Mouse (Mus musculus): Measurements from ENCODE around the gene Syn3. TPM values are rescaled to one million over a fixed set of nuclear protein-coding genes. Genes with fewer than 3 reads are reported as not detected.

Syn3 gene
- polyA plus RNA-seq, 1 experiment from 2014 or later: 0.22 TPM

GRCm38 (mm10) chr10:86300293-86301116, 198.2 kb downstream of the Syn3 start, which contains the start of gene Timp3:
Gene Timp3, plus strand, starts transcription at chr10:86300372.
- peaks cover 8% of the 10 kb centered on the region for H3K4me1 ChIP-seq (ENCODE audit: control insufficient read depth, low read depth, low read length)
- H3K27me3 ChIP-seq (ENCODE audit: control insufficient read depth, insufficient read depth, low read depth, low read length): peaks cover 42% of the 10 kb centered on the region
- H3K27ac ChIP-seq (ENCODE audit: low read length): no peak within 1 kb of the TSS
- under 1% methylated on average over 65 of the region's 65 CpGs for WGBS (ENCODE audit: insufficient replicate concordance)
- H3K36me3 ChIP-seq (ENCODE audit: control insufficient read depth, insufficient read depth): no peaks in the 10 kb centered on the region
- peak within 1 kb of the TSS; percentile 36 for H3K9ac ChIP-seq (ENCODE audit: low read depth, low read length)
- no peaks in the 10 kb centered on the region for H3K9me3 ChIP-seq (replicated peaks; ENCODE audit: control insufficient read depth, low read length)
- ATAC-seq (ENCODE audit: low read depth): peak; percentile 59
- H3K4me3 ChIP-seq (ENCODE audit: low read depth, low read length): peak within 1 kb of the TSS; percentile 52
- peak within 1 kb of the TSS; percentile 67 for H3K4me2 ChIP-seq (ENCODE audit: low read depth, low read length)

GRCm38 (mm10) chr10:86299795-86300194, 198.9 kb downstream of the Syn3 start:
- ATAC-seq (ENCODE audit: low read depth): no peak
- Histone ChIP-seq H3K36me3 (ENCODE audit: control insufficient read depth, insufficient read depth) (no peaks in the 10 kb centered on the region), H3K9ac (ENCODE audit: low read depth, low read length) (peak overlapping the region; percentile 36; the same call in 1 of the 2 replicates), H3K4me2 (ENCODE audit: low read depth, low read length) (peak overlapping the region; percentile 67), H3K27me3 (ENCODE audit: control insufficient read depth, insufficient read depth, low read depth, low read length) (peaks cover 42% of the 10 kb centered on the region), H3K27ac (ENCODE audit: low read length) (no peak overlapping the region), H3K4me3 (ENCODE audit: low read depth, low read length) (peak overlapping the region; percentile 52; the same call in 1 of the 2 replicates), H3K4me1 (ENCODE audit: control insufficient read depth, low read depth, low read length) (peaks cover 8% of the 10 kb centered on the region), H3K9me3 (replicated peaks; ENCODE audit: control insufficient read depth, low read length) (no peaks in the 10 kb centered on the region)
- WGBS (ENCODE audit: insufficient replicate concordance): 30% methylated on average over 6 of the region's 6 CpGs

- peaks cover 8% of the 10 kb centered on the region for H3K4me1 ChIP-seq (ENCODE audit: control insufficient read depth, low read depth, low read length)
- WGBS (ENCODE audit: insufficient replicate concordance): 62% methylated on average over 6 of the region's 6 CpGs
- H3K9me3 ChIP-seq (replicated peaks; ENCODE audit: control insufficient read depth, low read length): no peaks in the 10 kb centered on the region
- H3K36me3 ChIP-seq (ENCODE audit: control insufficient read depth, insufficient read depth): no peaks in the 10 kb centered on the region
- no peak overlapping the region for H3K4me3 ChIP-seq (ENCODE audit: low read depth, low read length)
- H3K27ac ChIP-seq (ENCODE audit: low read length): no peak overlapping the region
- no peak overlapping the region for H3K4me2 ChIP-seq (ENCODE audit: low read depth, low read length)
- H3K9ac ChIP-seq (ENCODE audit: low read depth, low read length): no peak overlapping the region
- H3K27me3 ChIP-seq (ENCODE audit: control insufficient read depth, insufficient read depth, low read depth, low read length): peaks cover 42% of the 10 kb centered on the region
- ATAC-seq (ENCODE audit: low read depth): no peak
Measured at GRCm38 (mm10) chr10:86298326-86298725, 200.4 kb downstream of the Syn3 start.

GRCm38 (mm10) chr10:86297307-86297706, 201.4 kb downstream of the Syn3 start:
- no peak overlapping the region for H3K27ac ChIP-seq (ENCODE audit: low read length)
- H3K9me3 ChIP-seq (replicated peaks; ENCODE audit: control insufficient read depth, low read length): no peaks in the 10 kb centered on the region
- WGBS (ENCODE audit: insufficient replicate concordance): 56% methylated on average over 2 of the region's 2 CpGs
- no peaks in the 10 kb centered on the region for H3K36me3 ChIP-seq (ENCODE audit: control insufficient read depth, insufficient read depth)
- no peak for ATAC-seq (ENCODE audit: low read depth)
- no peak overlapping the region for H3K4me3 ChIP-seq (ENCODE audit: low read depth, low read length)
- H3K4me1 ChIP-seq (ENCODE audit: control insufficient read depth, low read depth, low read length): peaks cover 8% of the 10 kb centered on the region
- H3K9ac ChIP-seq (ENCODE audit: low read depth, low read length): no peak overlapping the region
- no peak overlapping the region for H3K4me2 ChIP-seq (ENCODE audit: low read depth, low read length)
- peaks cover 41% of the 10 kb centered on the region for H3K27me3 ChIP-seq (ENCODE audit: control insufficient read depth, insufficient read depth, low read depth, low read length)

- Histone ChIP-seq H3K27ac (ENCODE audit: low read length) (no peak overlapping the region), H3K9ac (ENCODE audit: low read depth, low read length) (no peak overlapping the region), H3K9me3 (replicated peaks; ENCODE audit: control insufficient read depth, low read length) (no peaks in the 10 kb centered on the region), H3K27me3 (ENCODE audit: control insufficient read depth, insufficient read depth, low read depth, low read length) (peaks cover 30% of the 10 kb centered on the region), H3K36me3 (ENCODE audit: control insufficient read depth, insufficient read depth) (no peaks in the 10 kb centered on the region), H3K4me1 (ENCODE audit: control insufficient read depth, low read depth, low read length) (peaks cover 8% of the 10 kb centered on the region), H3K4me3 (ENCODE audit: low read depth, low read length) (no peak overlapping the region), H3K4me2 (ENCODE audit: low read depth, low read length) (peak overlapping the region; percentile 35)
- 2% methylated on average over 14 of the region's 14 CpGs for WGBS (ENCODE audit: insufficient replicate concordance)
- peak; percentile 33; the same call in 1 of the 2 replicates for ATAC-seq (ENCODE audit: low read depth)
Measured at GRCm38 (mm10) chr10:86296111-86296510, 202.6 kb downstream of the Syn3 start.

GRCm38 (mm10) chr10:86295454-86296098, 203.1 kb downstream of the Syn3 start:
- no peak for ATAC-seq (ENCODE audit: low read depth)
- 12% methylated on average over 13 of the region's 13 CpGs for WGBS (ENCODE audit: insufficient replicate concordance)
- H3K27me3 ChIP-seq (ENCODE audit: control insufficient read depth, insufficient read depth, low read depth, low read length): peaks cover 24% of the 10 kb centered on the region

GRCm38 (mm10) chr10:86294599-86295365, 203.9 kb downstream of the Syn3 start:
- no peak overlapping the region for H3K9ac ChIP-seq (ENCODE audit: low read depth, low read length)
- no peak overlapping the region for H3K4me2 ChIP-seq (ENCODE audit: low read depth, low read length)
- no peaks in the 10 kb centered on the region for H3K9me3 ChIP-seq (replicated peaks; ENCODE audit: control insufficient read depth, low read length)
- no peaks in the 10 kb centered on the region for H3K4me1 ChIP-seq (ENCODE audit: control insufficient read depth, low read depth, low read length)
- H3K27me3 ChIP-seq (ENCODE audit: control insufficient read depth, insufficient read depth, low read depth, low read length): peaks cover 16% of the 10 kb centered on the region
- H3K27ac ChIP-seq (ENCODE audit: low read length): no peak overlapping the region
- WGBS (ENCODE audit: insufficient replicate concordance): 54% methylated on average over 10 of the region's 10 CpGs
- no peak for ATAC-seq (ENCODE audit: low read depth)
- no peaks in the 10 kb centered on the region for H3K36me3 ChIP-seq (ENCODE audit: control insufficient read depth, insufficient read depth)
- no peak overlapping the region for H3K4me3 ChIP-seq (ENCODE audit: low read depth, low read length)

More at GRCm38 (mm10) chr10:86295454-86296098, 203.1 kb downstream of the Syn3 start:
- Histone ChIP-seq H3K9me3 (replicated peaks; ENCODE audit: control insufficient read depth, low read length) (no peaks in the 10 kb centered on the region), H3K4me3 (ENCODE audit: low read depth, low read length) (no peak overlapping the region), H3K4me1 (ENCODE audit: control insufficient read depth, low read depth, low read length) (peaks cover 5% of the 10 kb centered on the region), H3K4me2 (ENCODE audit: low read depth, low read length) (peak overlapping the region; percentile 35), H3K9ac (ENCODE audit: low read depth, low read length) (no peak overlapping the region), H3K27ac (ENCODE audit: low read length) (no peak overlapping the region), H3K36me3 (ENCODE audit: control insufficient read depth, insufficient read depth) (no peaks in the 10 kb centered on the region)

- Histone ChIP-seq H3K9ac (ENCODE audit: low read depth, low read length) (no peak overlapping the region), H3K9me3 (replicated peaks; ENCODE audit: control insufficient read depth, low read length) (no peaks in the 10 kb centered on the region), H3K36me3 (ENCODE audit: control insufficient read depth, insufficient read depth) (no peaks in the 10 kb centered on the region), H3K4me2 (ENCODE audit: low read depth, low read length) (no peak overlapping the region), H3K4me1 (ENCODE audit: control insufficient read depth, low read depth, low read length) (no peaks in the 10 kb centered on the region), H3K4me3 (ENCODE audit: low read depth, low read length) (no peak overlapping the region), H3K27ac (ENCODE audit: low read length) (no peak overlapping the region), H3K27me3 (ENCODE audit: control insufficient read depth, insufficient read depth, low read depth, low read length) (peaks cover 7% of the 10 kb centered on the region)
- WGBS (ENCODE audit: insufficient replicate concordance): 64% methylated on average over 1 of the region's 1 CpGs
- ATAC-seq (ENCODE audit: low read depth): no peak
Measured at GRCm38 (mm10) chr10:86293880-86294279, 204.8 kb downstream of the Syn3 start.
